Mouse (Mus musculus): ENCODE measurements around the gene 4931406P16Rik.

DNA sequence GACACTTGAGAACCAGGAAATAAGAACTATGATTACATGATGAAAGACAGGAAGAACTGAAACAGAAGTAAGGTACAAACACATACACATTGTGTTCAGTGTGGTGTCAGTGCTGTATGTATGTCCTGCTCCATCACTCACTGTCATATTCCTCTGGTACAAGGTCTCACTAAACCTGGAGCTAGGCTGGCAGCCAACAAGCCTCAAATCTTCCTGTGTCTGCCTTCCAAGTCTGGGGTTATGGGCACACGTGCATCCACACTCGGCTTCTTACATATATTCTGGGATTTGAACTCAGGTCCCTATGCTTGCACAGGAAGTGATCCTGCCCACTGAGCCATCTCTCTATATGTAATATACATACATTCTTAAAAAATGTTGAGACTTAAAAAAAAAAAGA, 20.7 kb downstream of the 4931406P16Rik start:
- TF ChIP-seq CTCF (IDR thresholded peaks at IDR 0.05; ENCODE audit: borderline replicate concordance, control insufficient read depth, extremely low read depth, insufficient read depth, low read length, poor library complexity) (no peak), POLR2A (IDR thresholded peaks at IDR 0.05; ENCODE audit: control insufficient read depth, extremely low read depth, insufficient read depth, low read length, poor library complexity) (no peak)

Measured in thymus, adult 2 months (tissue).